8 mouse cellular contexts compared by ENCODE assay signal in the genomic region with DNA sequence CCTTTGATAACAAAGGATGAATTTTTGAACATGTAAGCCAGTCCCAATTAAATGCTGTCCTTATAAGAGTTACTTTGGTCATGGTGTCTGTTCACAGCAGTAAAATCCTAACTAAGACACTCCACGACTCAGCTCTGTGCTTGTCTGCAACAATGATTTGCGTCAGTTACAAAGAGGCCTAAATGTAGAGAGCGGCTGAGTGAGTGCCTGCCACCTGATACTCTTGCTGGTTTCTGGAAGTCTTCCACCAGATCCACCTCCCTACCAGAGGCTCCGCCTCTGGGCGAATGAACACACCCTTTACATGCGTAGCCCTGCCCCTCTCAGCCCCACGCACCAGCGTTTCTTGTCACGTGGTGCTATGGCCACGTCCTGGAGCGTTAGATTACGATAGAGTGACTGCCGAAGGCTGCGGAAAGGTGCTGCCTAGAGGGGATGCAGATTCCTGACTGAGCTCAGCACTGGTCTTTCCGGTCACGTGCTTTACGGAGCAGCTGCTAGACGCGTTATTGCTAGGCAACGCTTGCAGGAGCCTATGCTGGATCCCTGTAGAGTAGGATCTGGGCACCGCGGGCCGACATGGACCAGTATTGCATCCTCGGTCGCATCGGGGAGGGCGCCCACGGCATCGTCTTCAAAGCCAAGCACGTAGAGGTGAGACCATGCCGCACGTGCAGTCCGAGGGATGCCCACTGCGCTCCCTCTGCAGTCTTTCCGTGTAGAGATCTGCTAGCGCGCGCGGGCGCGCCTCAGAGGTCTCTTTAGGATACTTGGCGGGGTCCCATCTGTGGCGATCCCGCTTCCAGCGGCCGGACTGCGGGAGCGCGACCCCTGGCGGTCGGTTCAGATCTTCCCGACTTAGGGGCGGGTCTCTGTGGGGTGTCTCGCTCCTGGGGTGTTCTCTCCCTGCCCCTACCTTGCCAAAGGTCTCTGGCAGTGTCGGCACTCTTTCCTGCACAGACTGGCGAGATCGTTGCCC. TPM values are rescaled to one million over a fixed set of nuclear protein-coding genes. Genes with fewer than 3 reads are reported as not detected.
DNase-seq lines count a peak whose midpoint lies in the region; ATAC-seq and TF ChIP-seq lines count a peak whose summit lies in the region.

A gene (plus strand): TSS at position 298 of the 979 bp plus-strand sequence.

- TF ChIP-seq POLR2A in cortical plate, adult 2 months (IDR thresholded peaks at IDR 0.05; ENCODE audit: extremely low read depth, insufficient read depth, low read length): peak; percentile 33; the same call in 1 of the 2 replicates

- H3K4me1 ChIP-seq in cortical plate, adult 2 months (ENCODE audit: control insufficient read depth, insufficient read depth, low read length): no peaks in the 10 kb centered on the region
- H3K4me1 ChIP-seq in megakaryocyte, embryonic 14.5 days: peaks cover 13% of the 10 kb centered on the region

- H3K9me3 ChIP-seq in megakaryocyte, embryonic 14.5 days: no peaks in the 10 kb centered on the region

- peak; percentile 83 to 90 for DNase-seq in gastrocnemius, adult 8-10 months (ENCODE audit: low spot score in 2 of 2)
- peak; percentile 96 for DNase-seq in hindlimb bud, embryonic 11.5 days (ENCODE audit: extremely low spot score, low read depth, low spot score)
- DNase-seq in left cerebral cortex, adult 8-10 months (ENCODE audit: low spot score in 2 of 2): peak; percentile 84 to 98
- peak; percentile 95 to 98 for DNase-seq in right cerebral cortex, postnatal 10 days (ENCODE audit: low spot score in 2 of 2)
- DNase-seq in urinary bladder, postnatal 25 days (ENCODE audit: low spot score): peak; percentile 69

- peak within 1 kb of the TSS; percentile 19; the same call in 1 of the 2 replicates for H3K27ac ChIP-seq in cortical plate, adult 2 months (ENCODE audit: insufficient read depth, low read length)

- 0 out of 2 replicates have a peak, but pooled peaks have one; percentile 15 for TF ChIP-seq CTCF in cortical plate, adult 2 months (IDR thresholded peaks at IDR 0.05; ENCODE audit: extremely low read depth, insufficient read depth, low read length)

- no peaks in the 10 kb centered on the region for H3K36me3 ChIP-seq in megakaryocyte, embryonic 14.5 days (replicated peaks; ENCODE audit: low read length)

- ATAC-seq in activated CD4-positive, CD25-positive, alpha-beta regulatory T cell, adult 4 months: peak; percentile 95

- peak within 1 kb of the TSS; percentile 69 for H3K4me3 ChIP-seq in cortical plate, adult 2 months (ENCODE audit: insufficient read depth, low read length)
- H3K4me3 ChIP-seq in megakaryocyte, embryonic 14.5 days (replicated peaks): peak within 1 kb of the TSS; percentile 92

- H3K27me3 ChIP-seq in megakaryocyte, embryonic 14.5 days (replicated peaks): peaks cover 6% of the 10 kb centered on the region

RNA-seq across cellular contexts. Expression of the gene that starts here (rescaled TPM):
- 1 to 10 TPM; 3.7 to 3.8 TPM for polyA plus RNA-seq in activated CD4-positive, CD25-positive, alpha-beta regulatory T cell, adult 4 months (2017; shearing (Covaris generic))
- 13.1 and 13.5 TPM in 2 replicates for polyA plus RNA-seq in cortical plate, adult 2 months (2012; rRNA removed)
- 1 to 10 TPM; 2.5 to 3.8 (median 2.9) TPM for total RNA-seq in gastrocnemius, adult 8-10 months (2022)
- total RNA-seq in left cerebral cortex, adult 8-10 months (2022): 10 to 100 TPM; 10.1 to 15.2 (median 10.6) TPM
- 3.2 and 9.6 TPM in 2 replicates for polyA plus RNA-seq in megakaryocyte, embryonic 14.5 days (2012; ENCODE audit: insufficient read depth, low replicate concordance)

Comparison
In these comparisons a context has a peak if more than half of its experiments do, and no peak if none do; other contexts are left out.
1. Peak in every context shown above with its lines: DNase-seq, ATAC-seq, H3K4me3 ChIP-seq and H3K27ac ChIP-seq.